Mouse (Mus musculus) left cerebral cortex, adult 11 months (tissue): ENCODE measurements around the gene Ttbk2.

ENCODE experiments used
- DNase-seq: peaks from one replicate; pipeline ENCODE4 v3.0.0; 2022; ENCODE audit warnings: low spot score

The Ttbk2 gene

GRCm38 (mm10) chr2:120850424-120851082 is at the start of gene Ttbk2:
TSS of gene Ttbk2 (minus strand) at chr2:120850604.
- DNase-seq = peak; percentile 97

GRCm38 (mm10) chr2:120896361-120896760 is 46.0 kb upstream of the Ttbk2 start:
- DNase-seq = no peak

GRCm38 (mm10) chr2:120887601-120888000 is 37.2 kb upstream of the Ttbk2 start:
- DNase-seq = no peak

GRCm38 (mm10) chr2:120873192-120873591 is 22.8 kb upstream of the Ttbk2 start:
- no peak for DNase-seq

GRCm38 (mm10) chr2:120871447-120872336 is 21.3 kb upstream of the Ttbk2 start:
- no peak for DNase-seq

- no peak for DNase-seq
Measured at GRCm38 (mm10) chr2:120867336-120867735, 16.9 kb upstream of the Ttbk2 start.

GRCm38 (mm10) chr2:120866561-120866960 is 16.2 kb upstream of the Ttbk2 start:
- no peak for DNase-seq

- DNase-seq = no peak
Measured at GRCm38 (mm10) chr2:120863389-120863788, 13.0 kb upstream of the Ttbk2 start.

GRCm38 (mm10) chr2:120860699-120861098 is 10.3 kb upstream of the Ttbk2 start:
- no peak for DNase-seq

GRCm38 (mm10) chr2:120858131-120858530 is 7.7 kb upstream of the Ttbk2 start:
- no peak for DNase-seq

- DNase-seq = no peak
Measured at GRCm38 (mm10) chr2:120853151-120853550, 2.7 kb upstream of the Ttbk2 start.

- DNase-seq = no peak
Measured at GRCm38 (mm10) chr2:120852626-120853025, 2.2 kb upstream of the Ttbk2 start.

GRCm38 (mm10) chr2:120849449-120850423 is 668 bp downstream of the Ttbk2 start, which contains the start of gene Cdan1:
TSS of gene Cdan1 (minus strand) at chr2:120850128.
- DNase-seq = no peak

GRCm38 (mm10) chr2:120845280-120845679 is 5.1 kb downstream of the Ttbk2 start:
- DNase-seq = no peak

- DNase-seq = no peak
Measured at GRCm38 (mm10) chr2:120843990-120844389, 6.4 kb downstream of the Ttbk2 start.

- DNase-seq = no peak
Measured at GRCm38 (mm10) chr2:120841211-120841610, 9.2 kb downstream of the Ttbk2 start.

- DNase-seq = no peak
Measured at GRCm38 (mm10) chr2:120835167-120835566, 15.2 kb downstream of the Ttbk2 start.

- DNase-seq = no peak
Measured at GRCm38 (mm10) chr2:120826936-120827638, 23.3 kb downstream of the Ttbk2 start.

- peak; percentile 12 for DNase-seq
Measured at GRCm38 (mm10) chr2:120770265-120770935, 80.0 kb downstream of the Ttbk2 start.

GRCm38 (mm10) chr2:120761922-120762321 is 88.5 kb downstream of the Ttbk2 start:
- no peak for DNase-seq

- DNase-seq = no peak
Measured at GRCm38 (mm10) chr2:120748041-120748440, 102.4 kb downstream of the Ttbk2 start.
